Mouse (Mus musculus) kidney, postnatal 0 days (tissue): ENCODE results near the gene Trpc5. TPM values are rescaled to one million over a fixed set of nuclear protein-coding genes. Genes with fewer than 3 reads are reported as not detected.

ENCODE experiments used
- ATAC-seq: fragments of 200-750 bp; cut with Nextera tagmentation; replicated peaks from 2 replicates; pipeline ENCODE4 v1.8.0; 2017; ENCODE audit warnings: low read depth, moderate number of reproducible peaks, moderate TSS enrichment, moderate library complexity; ENCODE audit not compliant: low FRiP score
- DNase-seq: peaks from one replicate; pipeline ENCODE4 v3.0.0-alpha.2; 2016; ENCODE audit warnings: low spot score
- H3K27ac ChIP-seq: fragments of 300-500 bp; sonication (generic); 2 replicates; pipeline ENCODE4 v1.5.1; 2014; ENCODE audit warnings: mild to moderate bottlenecking
- H3K27me3 ChIP-seq: fragments of 300-500 bp; sonication (generic); 2 replicates; pipeline ENCODE4 v1.6.1; 2014; ENCODE audit warnings: low read length, mixed read lengths; ENCODE audit not compliant: insufficient read depth
- H3K36me3 ChIP-seq: fragments of 300-500 bp; sonication (generic); 2 replicates; pipeline ENCODE4 v1.6.1; 2014; ENCODE audit warnings: low read length, mixed read lengths; ENCODE audit not compliant: insufficient read depth
- H3K4me1 ChIP-seq: fragments of 300-500 bp; sonication (generic); replicated peaks from 2 replicates; pipeline ENCODE4 v1.6.1; 2014; ENCODE audit warnings: antibody characterized with exemption, low read length, mixed read lengths; ENCODE audit not compliant: insufficient read depth
- H3K4me2 ChIP-seq: fragments of 300-500 bp; sonication (generic); 2 replicates; pipeline ENCODE4 v1.6.1; 2014; ENCODE audit warnings: mild to moderate bottlenecking, low read length, moderate library complexity, mixed read lengths
- H3K4me3 ChIP-seq: fragments of 300-500 bp; sonication (generic); replicated peaks from 2 replicates; pipeline ENCODE4 v1.5.1; 2014; ENCODE audit warnings: low read depth, low read length
- H3K9ac ChIP-seq: fragments of 300-500 bp; sonication (generic); 2 replicates; pipeline ENCODE4 v1.6.1; 2014; ENCODE audit warnings: low read depth, low read length
- H3K9me3 ChIP-seq: fragments of 300-500 bp; sonication (generic); replicated peaks from 2 replicates; pipeline ENCODE4 v1.6.1; 2016; ENCODE audit warnings: low read length, inconsistent platforms, mixed read lengths
- CTCF ChIP-seq: IDR thresholded peaks from 2 replicates; pipeline ENCODE4 v1.5.1; 2016; ENCODE audit warnings: antibody characterized with exemption, low read depth, mild to moderate bottlenecking, moderate library complexity
- WGBS: fragments of 180-500 bp; shearing (Covaris S2); extraction: QIAGEN DNeasy Blood & Tissue Kit; methylation state at CpG from one replicate; pipeline ENCODE4 v1.1.7; 2014; 5-methylcytosine and 5-hydroxymethylcytosine counted together
- polyA plus RNA-seq: library from polyadenylated mRNA; unstranded; fragments of >200 nt; fragmentation: Nextera tagmentation; extraction: Ambion mirVana; gene quantifications from 2 replicates; pipeline ENCODE4 v1.2.1, GENCODE M21; 2015

Trpc5 gene
- polyA plus RNA-seq = 0.04 TPM in 1 of 2 replicates, not detected in the other

DNA sequence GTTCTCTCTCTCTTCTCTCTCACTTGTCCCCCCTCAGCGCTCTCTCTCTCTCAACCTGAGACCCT, at the start of gene Trpc5:
TSS of gene Trpc5 (minus strand) at position 39 of the 65 bp plus-strand sequence.
- ATAC-seq (no peak), DNase-seq (no peak)
- H3K4me1 ChIP-seq = no peaks in the 10 kb centered on the region
- H3K4me2 ChIP-seq = peak within 1 kb of the TSS; percentile 68
- no peak within 1 kb of the TSS for H3K9ac ChIP-seq
- peaks cover 8% of the 10 kb centered on the region; the same call in 1 of the 2 replicates for H3K27me3 ChIP-seq
- H3K4me3 ChIP-seq = peak within 1 kb of the TSS; percentile 40
- WGBS = 20% methylated on average over 1 of the region's 1 CpGs
- H3K9me3 ChIP-seq = no peaks in the 10 kb centered on the region
- TF ChIP-seq CTCF = no peak
- no peak within 1 kb of the TSS for H3K27ac ChIP-seq
- no peaks in the 10 kb centered on the region for H3K36me3 ChIP-seq

DNA sequence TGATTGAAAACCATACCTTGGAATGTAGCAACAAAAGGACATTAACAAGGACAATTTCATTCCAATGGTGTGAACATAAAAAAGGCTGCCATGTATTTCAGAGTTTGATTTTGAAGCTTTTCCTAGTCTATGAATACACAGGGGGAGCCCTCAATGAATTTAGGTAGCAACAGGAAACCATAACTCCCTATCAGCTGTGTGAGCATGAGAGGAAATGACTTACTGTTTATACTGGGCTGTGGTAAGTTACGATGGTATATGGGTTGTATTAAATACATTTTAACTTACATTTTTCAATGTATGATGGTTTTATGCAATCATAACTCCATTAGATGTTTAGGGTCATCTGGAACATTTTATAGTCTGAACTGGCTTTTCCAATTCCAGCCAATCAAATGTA, 28.4 kb upstream of the Trpc5 start:
- H3K4me3 ChIP-seq = no peak overlapping the region
- ATAC-seq (no peak), DNase-seq (no peak)
- no peak overlapping the region for H3K4me2 ChIP-seq
- H3K36me3 ChIP-seq = no peaks in the 10 kb centered on the region
- no peaks in the 10 kb centered on the region for H3K9me3 ChIP-seq
- no peak overlapping the region for H3K9ac ChIP-seq
- H3K27ac ChIP-seq = no peak overlapping the region
- WGBS = 78% methylated on average over 1 of the region's 1 CpGs
- no peaks in the 10 kb centered on the region for H3K4me1 ChIP-seq
- H3K27me3 ChIP-seq = no peaks in the 10 kb centered on the region
- no peak for TF ChIP-seq CTCF

DNA sequence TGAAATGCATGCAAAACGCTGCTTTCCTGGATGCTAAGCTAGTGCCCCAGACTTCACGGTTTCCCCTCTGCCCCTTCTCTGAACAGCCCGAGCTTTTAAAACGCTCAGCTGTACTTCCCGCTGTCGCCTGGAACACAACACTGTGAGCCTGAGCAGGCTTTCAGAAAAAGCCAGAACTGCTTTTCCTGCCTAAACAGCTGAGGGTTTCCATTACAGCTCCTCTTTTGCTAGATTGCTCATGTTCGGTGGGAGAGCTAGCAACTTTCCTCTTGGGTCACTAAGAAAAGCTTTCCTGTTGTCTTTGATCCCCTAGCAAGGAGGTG, 1.8 kb upstream of the Trpc5 start:
- no peak for TF ChIP-seq CTCF
- H3K4me1 ChIP-seq = no peaks in the 10 kb centered on the region
- no peak overlapping the region for H3K27ac ChIP-seq
- H3K9ac ChIP-seq = no peak overlapping the region
- H3K4me3 ChIP-seq = peak overlapping the region; percentile 40; the same call in 1 of the 2 replicates
- H3K27me3 ChIP-seq = peaks cover 8% of the 10 kb centered on the region; the same call in 1 of the 2 replicates
- WGBS = 22% methylated on average over 7 of the region's 7 CpGs
- peak; percentile 7 for DNase-seq
- no peaks in the 10 kb centered on the region for H3K36me3 ChIP-seq
- peak overlapping the region; percentile 68 for H3K4me2 ChIP-seq
- no peak for ATAC-seq
- H3K9me3 ChIP-seq = no peaks in the 10 kb centered on the region

DNA sequence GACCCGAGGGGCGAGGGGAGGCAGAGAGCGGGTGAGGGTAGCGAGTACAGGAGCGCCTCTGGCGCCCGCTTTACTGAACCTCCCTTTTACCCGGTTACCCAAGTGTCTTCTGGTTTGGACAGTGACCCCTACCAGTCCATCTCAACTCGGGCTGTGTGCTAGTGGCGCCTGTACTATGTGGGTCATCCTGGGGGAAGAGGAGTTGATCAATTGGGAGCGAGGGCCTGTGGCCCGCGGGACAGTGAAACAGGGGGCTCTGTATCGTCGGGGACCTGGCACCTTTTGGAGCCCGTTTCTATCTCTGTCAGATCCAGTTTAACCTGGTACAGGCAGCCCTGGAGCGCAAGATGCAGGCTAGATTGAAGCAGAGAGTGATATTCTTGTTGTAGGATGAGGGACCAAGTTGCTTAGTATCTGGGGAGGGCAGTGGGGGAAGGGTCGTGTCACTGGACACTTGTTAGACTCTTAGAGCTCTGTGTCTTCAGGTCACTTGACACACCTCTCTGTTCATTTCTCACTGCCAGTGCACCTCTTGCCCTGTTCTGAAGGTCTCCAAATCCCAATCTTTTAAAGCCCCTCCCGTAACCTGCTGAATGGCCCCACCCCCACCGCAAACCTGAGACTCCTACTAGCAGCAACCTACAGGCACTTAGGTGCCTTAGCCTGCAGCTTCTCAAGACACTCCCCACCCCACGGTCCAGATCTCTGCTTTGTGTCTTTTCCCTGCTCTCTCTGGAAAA, 1.3 kb upstream of the Trpc5 start:
- Histone ChIP-seq H3K27me3 (peaks cover 8% of the 10 kb centered on the region; the same call in 1 of the 2 replicates), H3K4me3 (peak overlapping the region; percentile 40), H3K4me1 (no peaks in the 10 kb centered on the region), H3K27ac (no peak overlapping the region), H3K9me3 (no peaks in the 10 kb centered on the region), H3K4me2 (peak overlapping the region; percentile 68), H3K36me3 (no peaks in the 10 kb centered on the region), H3K9ac (no peak overlapping the region)
- DNase-seq (peak; percentile 9), ATAC-seq (peak; percentile 54; the same call in 1 of the 2 replicates)
- no peak for TF ChIP-seq CTCF
- 29% methylated on average over 18 of the region's 21 CpGs for WGBS

DNA sequence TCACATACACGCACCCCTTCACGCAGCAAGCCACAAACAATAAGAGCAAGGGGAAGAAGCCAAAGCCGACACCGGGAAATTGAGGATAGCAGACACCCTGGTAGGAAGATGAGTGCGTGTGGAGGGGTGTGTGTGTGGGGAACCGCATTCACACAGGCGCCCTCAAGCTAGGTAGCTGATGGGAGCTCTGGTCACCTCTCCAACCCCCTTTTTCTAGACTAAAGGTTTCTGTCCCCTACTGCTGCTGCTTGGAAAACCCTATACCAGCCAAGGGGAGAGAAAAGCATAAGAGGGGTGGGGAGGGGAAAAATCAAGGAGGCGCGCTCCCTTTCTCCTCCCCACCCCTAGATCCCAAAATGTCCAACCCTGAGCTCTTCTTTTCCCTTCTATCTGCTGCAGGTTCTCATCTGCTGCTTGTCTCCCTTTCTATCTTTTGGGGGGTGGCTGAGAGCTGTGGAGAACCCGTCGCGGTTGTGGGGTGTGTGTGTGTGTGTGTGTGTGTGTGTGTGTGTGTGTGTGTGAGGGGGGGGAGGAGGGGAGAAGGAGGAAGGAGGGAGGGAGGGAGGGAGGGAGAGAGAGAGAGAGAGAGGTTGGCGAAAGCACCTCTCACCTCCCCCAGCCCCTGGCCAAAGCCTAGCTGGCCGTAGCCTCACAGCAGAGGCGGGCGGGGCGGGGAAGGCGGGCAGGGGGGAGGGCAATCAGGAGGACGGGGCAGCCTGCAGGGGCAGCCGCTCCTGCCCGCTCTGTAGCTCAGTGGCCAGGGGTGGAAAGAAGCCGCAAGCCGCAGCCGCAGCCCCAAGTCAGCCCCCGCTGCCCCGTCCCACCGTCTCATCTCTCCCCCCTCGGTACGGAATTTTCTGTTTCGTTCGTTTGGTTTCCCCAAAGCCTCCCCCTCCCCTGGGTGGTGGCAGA, 483 bp upstream of the Trpc5 start, which contains the start of gene Rtl4:
TSS of gene Rtl4 (plus strand) at position 701 of the 912 bp plus-strand sequence.
- WGBS = 32% methylated on average over 30 of the region's 31 CpGs
- H3K4me3 ChIP-seq = peak within 1 kb of the TSS; percentile 40
- no peak for TF ChIP-seq CTCF
- ATAC-seq (peak; percentile 61; the same call in 1 of the 2 replicates), DNase-seq (no peak)
- H3K4me1 ChIP-seq = no peaks in the 10 kb centered on the region
- H3K36me3 ChIP-seq = no peaks in the 10 kb centered on the region
- H3K27ac ChIP-seq = no peak within 1 kb of the TSS
- H3K27me3 ChIP-seq = peaks cover 8% of the 10 kb centered on the region; the same call in 1 of the 2 replicates
- no peak within 1 kb of the TSS for H3K9ac ChIP-seq
- H3K4me2 ChIP-seq = peak within 1 kb of the TSS; percentile 68
- H3K9me3 ChIP-seq = no peaks in the 10 kb centered on the region

DNA sequence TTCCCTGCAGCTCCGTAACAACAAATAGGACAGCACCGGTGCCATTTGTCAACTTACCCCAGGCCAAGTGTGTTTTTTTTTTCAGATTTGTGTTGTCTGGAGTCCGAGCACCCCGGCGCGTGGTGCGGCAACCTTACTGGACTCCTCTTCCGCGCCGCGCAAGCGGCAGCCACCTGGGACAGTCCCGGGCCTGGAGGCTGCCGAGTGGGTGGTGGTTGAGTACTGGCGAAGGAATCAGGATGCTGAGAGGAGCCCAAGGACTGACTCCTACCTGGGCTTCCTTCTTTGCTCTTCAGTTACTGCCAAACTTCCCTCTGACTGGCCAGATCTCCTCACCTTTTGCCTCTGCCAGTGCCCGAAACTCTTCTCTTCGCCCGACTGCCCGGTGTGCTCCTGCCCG, 238 bp downstream of the Trpc5 start:
- no peak for DNase-seq
- no peak for ATAC-seq
- Histone ChIP-seq H3K4me3 (peak overlapping the region; percentile 9; the same call in 1 of the 2 replicates), H3K36me3 (no peaks in the 10 kb centered on the region), H3K9me3 (no peaks in the 10 kb centered on the region), H3K27ac (no peak overlapping the region), H3K27me3 (peaks cover 8% of the 10 kb centered on the region; the same call in 1 of the 2 replicates), H3K4me2 (peak overlapping the region; percentile 68; the same call in 1 of the 2 replicates), H3K4me1 (no peaks in the 10 kb centered on the region), H3K9ac (no peak overlapping the region)
- whole genome bisulfite sequencing = 38% methylated on average over 20 of the region's 20 CpGs
- no peak for TF ChIP-seq CTCF
